Mouse (Mus musculus): ENCODE measurements around the gene Dbx2.

Gene Dbx2

GRCm38 (mm10) chr15:95655860-95656259 is at the start of gene Dbx2:
TSS of gene Dbx2 (minus strand) at chr15:95655960.
- TF ChIP-seq GATA4 (IDR thresholded peaks at IDR 0.05; ENCODE audit: insufficient replicate concordance, low read length): no peak

GRCm38 (mm10) chr15:95702206-95702605 is 46.4 kb upstream of the Dbx2 start:
- no peak for TF ChIP-seq GATA4 (IDR thresholded peaks at IDR 0.05; ENCODE audit: insufficient replicate concordance, low read length)

GRCm38 (mm10) chr15:95701573-95701972 is 45.8 kb upstream of the Dbx2 start:
- no peak for TF ChIP-seq GATA4 (IDR thresholded peaks at IDR 0.05; ENCODE audit: insufficient replicate concordance, low read length)

- TF ChIP-seq GATA4 (IDR thresholded peaks at IDR 0.05; ENCODE audit: insufficient replicate concordance, low read length): no peak
Observed at GRCm38 (mm10) chr15:95699371-95699770, 43.6 kb upstream of the Dbx2 start.

- TF ChIP-seq GATA4 (IDR thresholded peaks at IDR 0.05; ENCODE audit: insufficient replicate concordance, low read length): no peak
Observed at GRCm38 (mm10) chr15:95693759-95694158, 38.0 kb upstream of the Dbx2 start.

GRCm38 (mm10) chr15:95691594-95691993 is 35.8 kb upstream of the Dbx2 start:
- no peak for TF ChIP-seq GATA4 (IDR thresholded peaks at IDR 0.05; ENCODE audit: insufficient replicate concordance, low read length)

- TF ChIP-seq GATA4 (IDR thresholded peaks at IDR 0.05; ENCODE audit: insufficient replicate concordance, low read length): no peak
Observed at GRCm38 (mm10) chr15:95691129-95691528, 35.4 kb upstream of the Dbx2 start.

GRCm38 (mm10) chr15:95682620-95683019 is 26.9 kb upstream of the Dbx2 start:
- no peak for TF ChIP-seq GATA4 (IDR thresholded peaks at IDR 0.05; ENCODE audit: insufficient replicate concordance, low read length)

- no peak for TF ChIP-seq GATA4 (IDR thresholded peaks at IDR 0.05; ENCODE audit: insufficient replicate concordance, low read length)
Observed at GRCm38 (mm10) chr15:95675645-95676044, 19.9 kb upstream of the Dbx2 start.

- no peak for TF ChIP-seq GATA4 (IDR thresholded peaks at IDR 0.05; ENCODE audit: insufficient replicate concordance, low read length)
Observed at GRCm38 (mm10) chr15:95675176-95675575, 19.4 kb upstream of the Dbx2 start.

- TF ChIP-seq GATA4 (IDR thresholded peaks at IDR 0.05; ENCODE audit: insufficient replicate concordance, low read length): no peak
Observed at GRCm38 (mm10) chr15:95667209-95667608, 11.4 kb upstream of the Dbx2 start.

- no peak for TF ChIP-seq GATA4 (IDR thresholded peaks at IDR 0.05; ENCODE audit: insufficient replicate concordance, low read length)
Observed at GRCm38 (mm10) chr15:95665002-95665401, 9.2 kb upstream of the Dbx2 start.

GRCm38 (mm10) chr15:95661718-95662117 is 6.0 kb upstream of the Dbx2 start:
- no peak for TF ChIP-seq GATA4 (IDR thresholded peaks at IDR 0.05; ENCODE audit: insufficient replicate concordance, low read length)

- no peak for TF ChIP-seq GATA4 (IDR thresholded peaks at IDR 0.05; ENCODE audit: insufficient replicate concordance, low read length)
Observed at GRCm38 (mm10) chr15:95660368-95660767, 4.6 kb upstream of the Dbx2 start.

GRCm38 (mm10) chr15:95654211-95654897 is 1.4 kb downstream of the Dbx2 start:
- TF ChIP-seq GATA4 (IDR thresholded peaks at IDR 0.05; ENCODE audit: insufficient replicate concordance, low read length): no peak

GRCm38 (mm10) chr15:95653812-95654210 is 1.9 kb downstream of the Dbx2 start:
- TF ChIP-seq GATA4 (IDR thresholded peaks at IDR 0.05; ENCODE audit: insufficient replicate concordance, low read length): no peak

All from liver, adult (tissue).